Mouse (Mus musculus) left cerebral cortex, adult 2 months (tissue): ENCODE results near the gene Atp6v1g1. TPM values are rescaled to one million over a fixed set of nuclear protein-coding genes. Genes with fewer than 3 reads are reported as not detected.

ENCODE experiments used
- DNase-seq, 2 experiments: peaks; one replicate each; pipeline ENCODE4 v3.0.0; 2021 to 2022; ENCODE audit warnings: low spot score in 2 of 2, mixed read lengths in 1 of 2; ENCODE audit errors: extremely low spot score in 1 of 2
- H3K27ac ChIP-seq: fragments of 200-600 bp; 2 replicates; pipeline ENCODE4 v1.8.1; 2022
- H3K4me3 ChIP-seq: fragments of 200-600 bp; 2 replicates; pipeline ENCODE4 v1.8.1; 2022
- CTCF ChIP-seq: fragments of 200-600 bp; IDR thresholded peaks from 2 replicates; pipeline ENCODE4 v1.8.1; 2022; ENCODE audit warnings: antibody characterized with exemption, mild to moderate bottlenecking, moderate library complexity
- intact Hi-C: fragments of 180-260 bp; cut with DNase I; formaldehyde crosslinking; loops from one replicate; pipeline ENCODE4 v1.15.1; 2025
- total RNA-seq, 2 experiments: library from RNA; stranded (reverse); gene quantifications; 2 replicates each; pipeline ENCODE4 v1.2.3; 2021

Gene Atp6v1g1
- total RNA-seq, 2 experiments from 2014 or later, result 142 to 143 TPM

DNA sequence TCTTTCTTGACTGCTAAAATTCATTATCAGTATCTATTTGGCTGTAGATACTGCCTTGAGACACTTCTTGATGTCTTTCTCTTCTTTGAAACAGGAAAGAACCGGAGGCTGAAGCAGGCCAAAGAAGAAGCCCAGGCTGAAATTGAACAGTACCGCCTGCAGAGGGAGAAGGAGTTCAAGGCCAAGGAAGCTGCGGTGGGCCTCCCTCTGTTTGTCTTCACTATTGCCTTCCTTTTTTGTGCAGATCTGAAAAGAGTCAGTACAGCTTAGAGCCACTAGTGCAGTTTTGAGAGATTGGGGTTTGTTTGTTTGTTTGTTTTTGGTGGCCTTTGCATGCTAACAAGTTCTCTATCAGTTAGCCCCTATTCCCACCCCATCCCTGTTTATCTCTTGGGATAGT lies 3.9 kb downstream of the Atp6v1g1 start:
- intact Hi-C loops, result loop anchor here (5.0 kb wide), 1 partner anchor 56 kb away; no protein-coding TSS in a partner anchor
- no peak for DNase-seq
- Histone ChIP-seq H3K27ac (no peak overlapping the region), H3K4me3 (no peak overlapping the region)
- peak; percentile 7 for TF ChIP-seq CTCF

- no peak for TF ChIP-seq CTCF
- no peak overlapping the region for H3K27ac ChIP-seq
- DNase-seq, result no peak
- no peak overlapping the region for H3K4me3 ChIP-seq
- intact Hi-C loops, result no loop called here
Observed at GRCm38 (mm10) chr4:63550908-63551307, 6.3 kb downstream of the Atp6v1g1 start.

- no peak for DNase-seq
- no peak overlapping the region for H3K4me3 ChIP-seq
- TF ChIP-seq CTCF, result no peak
- no peak overlapping the region for H3K27ac ChIP-seq
- intact Hi-C loops, result no loop called here
Observed at GRCm38 (mm10) chr4:63552865-63553264, 8.3 kb downstream of the Atp6v1g1 start.

GRCm38 (mm10) chr4:63553789-63554576 lies 9.4 kb downstream of the Atp6v1g1 start:
- TF ChIP-seq CTCF, result no peak
- intact Hi-C loops, result no loop called here
- H3K27ac ChIP-seq, result no peak overlapping the region

GRCm38 (mm10) chr4:63554616-63555015 lies 10.0 kb downstream of the Atp6v1g1 start:
- no peak for DNase-seq
- intact Hi-C loops, result loop anchor here (5.0 kb wide), 1 partner anchor 57 kb away; the partner anchor contains the start of gene Whrn
- TF ChIP-seq CTCF, result no peak
- no peak overlapping the region for H3K27ac ChIP-seq
- H3K4me3 ChIP-seq, result no peak overlapping the region

More at GRCm38 (mm10) chr4:63553789-63554576, 9.4 kb downstream of the Atp6v1g1 start:
- DNase-seq, result no peak
- H3K4me3 ChIP-seq, result no peak overlapping the region

DNA sequence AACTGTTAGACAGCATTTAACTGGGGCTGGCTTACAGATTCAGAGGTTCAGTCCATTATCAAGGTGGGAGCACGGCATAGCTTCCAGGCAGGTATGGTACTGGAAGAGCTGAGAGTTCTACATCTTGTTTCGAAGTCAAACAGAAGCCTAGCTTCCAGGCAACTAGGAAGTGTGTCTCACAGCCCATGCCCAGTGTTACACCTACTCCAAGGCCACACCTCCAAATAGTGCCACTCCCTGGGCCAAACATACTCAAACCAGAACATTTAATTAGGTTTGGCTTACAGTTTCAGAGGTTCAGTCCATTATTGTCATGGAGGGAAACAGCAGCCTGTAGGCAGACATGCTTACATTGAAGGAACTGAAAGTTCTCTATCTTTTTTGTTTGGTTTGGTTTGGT lies 10.5 kb downstream of the Atp6v1g1 start:
- DNase-seq, result no peak
- Histone ChIP-seq H3K4me3 (no peak overlapping the region), H3K27ac (no peak overlapping the region)
- intact Hi-C loops, result loop anchor here (5.0 kb wide), 1 partner anchor 58 kb away; the partner anchor contains the start of gene Whrn
- no peak for TF ChIP-seq CTCF

GRCm38 (mm10) chr4:63556665-63557064 lies 12.1 kb downstream of the Atp6v1g1 start:
- H3K27ac ChIP-seq, result no peak overlapping the region
- DNase-seq, result no peak
- no peak for TF ChIP-seq CTCF
- intact Hi-C loops, result loop anchor here (5.0 kb wide), 1 partner anchor 59 kb away; the partner anchor contains the start of gene Whrn
- no peak overlapping the region for H3K4me3 ChIP-seq

- no peak for DNase-seq
- intact Hi-C loops, result loop anchor here (5.0 kb wide), 1 partner anchor 60 kb away; the partner anchor contains the start of gene Whrn
- peak overlapping the region; percentile 93 for H3K27ac ChIP-seq
- peak overlapping the region; percentile 87 for H3K4me3 ChIP-seq
- TF ChIP-seq CTCF, result no peak
Observed at GRCm38 (mm10) chr4:63557124-63558059, 12.8 kb downstream of the Atp6v1g1 start.

DNA sequence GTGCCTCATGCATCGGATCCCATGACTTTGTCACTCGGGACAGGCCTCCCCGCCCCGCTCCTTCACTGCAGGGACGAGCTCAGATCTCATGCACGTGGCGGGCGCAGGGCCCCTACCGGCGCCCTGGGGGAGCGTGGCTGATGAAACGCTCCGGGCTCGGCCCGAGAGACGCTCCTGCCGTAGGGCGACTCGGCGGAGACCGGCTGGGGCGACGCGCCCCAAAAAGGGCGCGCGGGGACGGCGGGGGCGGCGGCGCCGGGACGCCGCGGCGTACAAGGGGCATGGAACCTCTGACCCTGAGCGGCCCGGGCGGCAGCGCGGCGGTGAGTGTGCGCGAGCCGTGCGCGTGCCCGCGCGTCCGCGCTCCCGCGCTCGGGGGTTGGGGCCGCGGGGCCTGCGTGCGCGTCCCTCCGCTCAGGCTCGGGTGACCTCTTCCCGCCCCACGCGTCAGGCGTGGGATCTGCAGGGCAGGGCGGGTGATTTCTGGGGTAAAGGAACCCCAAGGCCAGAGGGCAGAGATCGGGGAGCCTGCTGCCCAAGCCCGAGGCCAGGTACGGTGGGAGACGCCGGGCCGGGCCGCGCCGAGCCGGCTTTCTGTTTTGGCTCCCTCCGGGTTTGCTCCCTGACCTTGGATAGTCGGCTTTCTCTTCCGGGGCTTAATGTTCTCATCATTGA lies 14.0 kb downstream of the Atp6v1g1 start, which contains the start of gene Tmem268:
TSS of gene Tmem268 (plus strand) at position 375 of the 675 bp plus-strand sequence.
- DNase-seq, result peak; percentile 66 to 76
- intact Hi-C loops, result loop anchor here (5.0 kb wide), 1 partner anchor 61 kb away; the partner anchor contains the start of gene Whrn
- peak within 1 kb of the TSS; percentile 93 for H3K27ac ChIP-seq
- TF ChIP-seq CTCF, result peak; percentile 28
- peak within 1 kb of the TSS; percentile 87 for H3K4me3 ChIP-seq

- peak in 1 of 2 experiments; percentile 18 for DNase-seq
- intact Hi-C loops, result loop anchor here (5.0 kb wide), 1 partner anchor 62 kb away; the partner anchor contains the start of gene Whrn
- H3K4me3 ChIP-seq, result peak overlapping the region; percentile 87
- peak overlapping the region; percentile 93; the same call in 1 of the 2 replicates for H3K27ac ChIP-seq
- TF ChIP-seq CTCF, result no peak
Observed at GRCm38 (mm10) chr4:63559127-63559697, 14.6 kb downstream of the Atp6v1g1 start.
